Mouse (Mus musculus) cortical plate, adult 2 months (tissue): Measurements from ENCODE around the gene Gm10282. TPM values are rescaled to one million over a fixed set of nuclear protein-coding genes. Genes with fewer than 3 reads are reported as not detected.

ENCODE experiments used
- H3K27ac ChIP-seq: fragments of 200-500 bp; 2 replicates; pipeline ENCODE4 v1.5.1; 2012; ENCODE audit warnings: low read length, control low read depth, inconsistent platforms; ENCODE audit not compliant: insufficient read depth
- H3K4me1 ChIP-seq: fragments of 200-500 bp; 2 replicates; pipeline ENCODE4 v1.6.1; 2011; ENCODE audit warnings: low read length; ENCODE audit not compliant: control insufficient read depth, insufficient read depth
- H3K4me3 ChIP-seq: fragments of 200-500 bp; 2 replicates; pipeline ENCODE4 v1.5.1; 2011; ENCODE audit warnings: mild to moderate bottlenecking, low read length, control low read depth; ENCODE audit not compliant: insufficient read depth
- CTCF ChIP-seq: fragments of 200-500 bp; IDR thresholded peaks from 2 replicates; pipeline ENCODE4 v1.5.1; 2011; ENCODE audit warnings: mild to moderate bottlenecking, control low read depth, low read length; ENCODE audit not compliant: insufficient read depth; ENCODE audit errors: extremely low read depth
- POLR2A ChIP-seq: fragments of 200-500 bp; IDR thresholded peaks from 2 replicates; pipeline ENCODE4 v1.6.1; 2011; ENCODE audit warnings: mild to moderate bottlenecking, low read length, control low read depth; ENCODE audit not compliant: insufficient read depth; ENCODE audit errors: extremely low read depth
- polyA plus RNA-seq: library from polyadenylated mRNA; depleted of rRNA; stranded (reverse); fragments of >200 nt; gene quantifications from 2 replicates; pipeline ENCODE4 v1.2.3, GENCODE M21; 2012

The Gm10282 gene
- polyA plus RNA-seq, 1 experiment, result 5.4 TPM

DNA sequence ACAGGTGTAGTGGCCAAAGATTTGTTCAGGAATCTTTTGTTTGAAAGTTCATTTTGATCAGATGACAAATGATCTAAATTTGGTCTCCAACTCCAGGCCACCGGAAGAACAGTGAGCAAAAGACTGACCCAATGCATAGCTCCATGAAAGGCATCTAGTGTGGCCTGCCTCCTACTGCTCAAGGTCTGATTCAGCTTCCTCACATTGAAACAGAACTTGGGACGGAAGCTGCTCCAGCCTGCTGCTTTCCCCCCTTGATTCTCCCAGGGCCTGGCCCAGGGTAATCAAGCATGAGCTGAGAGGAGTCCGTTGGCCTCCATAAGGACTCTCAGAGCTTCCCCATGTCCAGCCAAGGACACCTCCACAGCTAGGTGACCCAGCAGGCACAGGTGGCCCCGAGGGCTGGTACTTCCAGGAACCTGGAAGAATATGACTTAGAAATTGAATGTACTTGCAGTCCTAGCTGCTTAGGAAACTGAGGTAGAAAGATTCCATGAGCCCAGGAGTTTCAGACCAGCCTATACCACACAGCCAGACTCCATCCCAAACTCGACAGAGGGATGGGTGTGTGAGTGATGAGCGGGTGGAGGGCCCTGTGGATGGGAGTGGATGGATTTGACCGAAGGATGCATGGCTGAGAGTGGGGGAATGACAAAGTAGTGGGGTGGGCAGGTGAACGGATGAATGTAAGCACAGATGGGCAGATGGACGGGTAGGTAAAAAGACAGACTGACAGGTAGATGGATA is 4.2 kb downstream of the Gm10282 start:
- Histone ChIP-seq H3K4me3 (no peak overlapping the region), H3K27ac (0 out of 2 replicates have a peak overlapping the region, but pooled peaks have one; percentile 70), H3K4me1 (no peaks in the 10 kb centered on the region)
- TF ChIP-seq CTCF (no peak), POLR2A (no peak)

DNA sequence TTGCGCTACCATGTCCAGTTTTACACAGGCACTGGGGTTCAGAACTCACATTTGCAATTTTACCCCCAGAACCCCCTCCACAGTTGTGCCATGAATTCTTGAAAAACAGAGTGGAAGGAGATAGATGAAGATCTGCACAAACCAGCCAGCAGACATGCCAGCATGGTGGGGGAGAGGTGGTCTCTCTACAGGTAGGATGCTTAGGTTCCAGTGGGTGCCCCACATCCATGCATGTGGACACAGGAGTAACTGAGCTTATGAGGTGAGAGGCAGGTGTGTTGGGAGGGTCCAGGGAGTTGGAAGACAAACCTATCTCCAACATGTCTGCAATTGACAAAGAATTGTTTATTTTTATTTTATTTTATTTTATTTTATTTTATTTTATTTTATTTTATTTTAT is 6.1 kb downstream of the Gm10282 start:
- TF ChIP-seq CTCF, result no peak
- TF ChIP-seq POLR2A, result no peak
- no peak overlapping the region for H3K4me3 ChIP-seq
- H3K27ac ChIP-seq, result no peak overlapping the region
- H3K4me1 ChIP-seq, result no peaks in the 10 kb centered on the region

DNA sequence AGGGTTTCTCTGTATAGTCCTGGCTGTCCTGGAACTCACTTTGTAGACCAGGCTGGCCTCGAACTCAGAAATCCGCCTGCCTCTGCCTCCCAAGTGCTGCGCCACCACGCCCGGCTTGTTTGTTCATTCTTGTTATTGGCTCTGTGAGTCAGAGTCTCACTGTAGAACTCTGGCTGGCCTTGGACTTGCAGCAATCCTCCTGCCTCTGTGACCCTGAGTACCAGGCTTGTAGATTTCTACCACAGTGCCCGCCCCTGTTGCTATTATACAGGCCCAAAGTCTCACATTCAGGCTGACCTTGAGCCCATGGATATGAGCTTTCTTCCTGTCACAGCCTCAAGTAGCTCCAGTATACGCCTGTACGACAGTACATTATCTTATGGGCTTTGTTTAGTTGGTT is 8.5 kb downstream of the Gm10282 start:
- Histone ChIP-seq H3K4me1 (no peaks in the 10 kb centered on the region), H3K4me3 (no peak overlapping the region), H3K27ac (no peak overlapping the region)
- no peak for TF ChIP-seq POLR2A
- no peak for TF ChIP-seq CTCF

DNA sequence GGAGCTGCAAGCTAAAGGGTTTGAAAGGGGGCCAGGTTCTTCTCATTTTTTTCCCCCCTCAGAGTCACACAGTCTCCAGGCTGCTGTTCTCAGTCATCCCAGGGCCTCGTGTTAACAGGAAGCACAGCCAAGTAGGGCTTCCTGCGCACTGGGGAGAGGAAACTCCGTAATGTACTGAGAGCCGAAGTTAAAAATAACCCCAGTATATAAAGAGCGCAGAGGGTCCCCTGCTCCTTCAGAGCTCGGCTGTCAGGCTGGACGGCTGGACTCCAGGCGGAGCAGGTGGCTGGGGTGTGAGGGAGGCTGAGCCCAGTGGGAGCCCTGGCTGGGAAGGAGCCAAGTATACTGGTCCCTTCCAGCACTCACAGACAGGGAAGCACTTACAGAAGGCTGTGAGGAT is 9.4 kb downstream of the Gm10282 start:
- Histone ChIP-seq H3K27ac (peak overlapping the region; percentile 52; the same call in 1 of the 2 replicates), H3K4me3 (no peak overlapping the region), H3K4me1 (no peaks in the 10 kb centered on the region)
- TF ChIP-seq CTCF, result no peak
- TF ChIP-seq POLR2A, result peak; percentile 72

DNA sequence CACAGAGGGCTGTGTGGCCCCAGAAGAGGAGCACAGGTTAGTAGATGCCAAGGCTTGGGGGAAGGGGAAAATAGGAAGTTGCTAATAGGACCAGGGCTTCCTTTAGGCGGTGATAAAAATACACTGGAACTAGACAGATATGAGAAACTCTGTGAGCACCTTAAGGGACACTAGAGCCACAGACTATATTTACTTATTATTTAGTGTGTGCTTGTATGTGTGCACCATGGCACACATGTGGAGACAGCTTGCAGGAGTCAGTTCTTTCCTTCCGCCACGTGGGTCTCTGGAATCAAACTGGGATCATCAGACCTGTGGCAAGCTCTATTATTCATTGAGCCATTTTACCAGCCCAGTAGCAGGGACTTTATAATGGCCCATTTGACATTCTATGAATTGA is 9.9 kb downstream of the Gm10282 start:
- TF ChIP-seq POLR2A, result no peak
- TF ChIP-seq CTCF, result no peak
- peak overlapping the region; percentile 4; the same call in 1 of the 2 replicates for H3K27ac ChIP-seq
- no peak overlapping the region for H3K4me3 ChIP-seq
- H3K4me1 ChIP-seq, result no peaks in the 10 kb centered on the region

DNA sequence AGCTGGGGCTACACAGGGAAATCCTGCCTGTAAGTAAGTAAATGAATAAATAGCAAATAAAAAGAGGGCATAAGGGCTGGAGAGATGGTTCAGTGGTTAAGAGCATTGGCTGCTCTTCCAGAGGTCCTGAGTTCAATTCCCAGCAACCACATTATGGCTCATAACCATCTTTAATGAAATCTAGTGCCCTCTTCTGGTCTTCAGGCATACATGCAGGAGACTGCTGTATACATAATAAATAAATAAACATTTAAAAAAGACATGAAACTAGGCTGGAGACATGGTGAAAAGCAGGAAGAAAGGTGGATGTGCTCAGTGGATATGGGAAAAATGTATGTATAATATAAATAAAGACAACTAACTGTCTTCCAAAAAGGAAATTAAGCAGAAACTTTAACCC is 11.8 kb downstream of the Gm10282 start:
- Histone ChIP-seq H3K4me3 (no peak overlapping the region), H3K4me1 (no peaks in the 10 kb centered on the region), H3K27ac (no peak overlapping the region)
- no peak for TF ChIP-seq CTCF

DNA sequence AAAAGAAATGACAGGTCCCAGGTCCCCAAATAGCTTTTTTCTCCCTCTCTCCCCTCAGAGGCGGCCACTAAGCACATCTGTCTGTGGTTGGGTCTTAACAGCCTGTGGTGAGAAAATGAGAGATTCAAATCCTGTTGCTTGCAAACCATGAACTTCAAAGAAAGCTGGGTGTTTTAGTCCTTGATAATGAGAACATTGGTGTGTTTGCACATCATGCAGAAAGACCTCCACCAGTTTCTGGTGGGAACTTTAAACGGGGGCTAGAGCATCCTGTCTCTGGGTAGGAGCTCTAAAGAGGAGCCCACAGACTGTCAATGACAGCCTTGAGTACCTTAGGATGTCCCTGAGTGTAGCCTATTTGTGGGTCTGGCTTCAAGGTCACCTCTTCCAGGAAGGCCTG is 14.0 kb downstream of the Gm10282 start:
- H3K4me3 ChIP-seq, result no peak overlapping the region
- H3K27ac ChIP-seq, result no peak overlapping the region
- no peaks in the 10 kb centered on the region for H3K4me1 ChIP-seq
- TF ChIP-seq CTCF (no peak), POLR2A (no peak)

DNA sequence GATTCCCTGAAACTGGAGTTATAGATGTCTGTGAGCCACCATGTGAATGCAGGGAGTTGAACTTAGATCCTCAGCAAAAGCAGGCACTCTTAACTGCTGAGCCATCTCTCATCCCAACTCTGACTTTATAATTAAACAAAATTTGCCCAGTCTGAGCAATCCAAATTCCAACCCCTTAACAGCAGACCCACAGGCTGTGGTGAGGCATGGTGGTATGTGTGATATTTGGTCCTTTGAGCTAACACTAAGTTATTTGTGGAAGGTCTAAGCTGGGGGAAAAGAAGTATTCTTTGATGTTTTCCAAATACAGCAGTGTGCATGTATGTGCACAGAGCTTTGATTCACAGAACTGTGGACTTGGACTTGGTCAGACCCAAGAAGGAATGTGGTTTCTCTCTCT is 16.0 kb downstream of the Gm10282 start:
- TF ChIP-seq CTCF (no peak), POLR2A (no peak)
- H3K27ac ChIP-seq, result no peak overlapping the region
- H3K4me3 ChIP-seq, result no peak overlapping the region

DNA sequence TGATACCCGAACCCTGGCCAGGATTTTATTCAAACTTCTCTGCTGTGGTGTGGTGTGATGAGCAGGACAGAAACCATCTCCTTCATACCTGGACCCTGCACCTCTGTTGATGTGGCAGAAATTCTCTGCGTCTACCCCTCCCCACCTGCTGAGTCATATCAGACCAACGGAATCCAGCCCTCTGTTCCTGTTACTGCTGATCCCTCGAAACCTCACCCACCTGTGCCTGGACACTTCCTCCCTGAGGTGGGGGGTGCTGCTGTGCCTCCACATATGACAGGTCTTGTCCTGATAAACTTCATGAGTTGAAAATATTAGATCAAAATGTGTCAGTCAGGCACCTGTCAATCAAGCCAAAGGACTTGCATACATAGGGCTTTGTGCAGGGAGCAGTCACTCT is 19.8 kb downstream of the Gm10282 start:
- Histone ChIP-seq H3K27ac (no peak overlapping the region), H3K4me1 (no peaks in the 10 kb centered on the region), H3K4me3 (no peak overlapping the region)
- TF ChIP-seq POLR2A (no peak), CTCF (no peak)

More for the DNA sequence above, 16.0 kb downstream of the Gm10282 start:
- H3K4me1 ChIP-seq, result no peaks in the 10 kb centered on the region

DNA sequence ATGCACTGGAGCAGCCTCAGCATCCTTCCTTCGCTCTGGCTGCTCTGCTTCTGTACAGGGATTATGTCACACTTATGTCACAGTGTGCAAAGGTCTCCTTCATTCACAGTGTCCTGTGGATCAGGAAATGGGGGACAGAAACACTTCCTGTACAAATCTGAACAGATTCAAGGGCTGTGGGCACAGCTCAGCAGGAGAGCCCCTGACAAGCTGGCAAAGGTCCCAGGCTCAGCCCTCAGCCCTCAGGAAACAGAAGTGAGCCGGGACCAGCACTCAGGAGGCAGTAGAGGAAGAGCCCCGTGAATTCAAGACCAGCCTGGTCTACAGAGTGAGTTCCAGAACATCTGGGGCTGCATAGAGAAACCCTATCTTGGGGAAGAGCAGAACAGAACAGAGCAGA is 23.4 kb downstream of the Gm10282 start:
- no peak for TF ChIP-seq CTCF
- no peaks in the 10 kb centered on the region for H3K4me1 ChIP-seq
- H3K4me3 ChIP-seq, result no peak overlapping the region
- no peak overlapping the region for H3K27ac ChIP-seq
